Mouse (Mus musculus) frontal cortex, postnatal 14 days (tissue): Measurements from ENCODE around the gene Slco1a5.
"Not testable (repeated sequence)": the region's sequence is repeated elsewhere in the genome, so short reads cannot be mapped to it uniquely, and the experiment has no call there.

Source experiments
- DNase-seq, 2 experiments: peaks; one replicate each; pipeline ENCODE4 v3.0.0; 2022; ENCODE audit warnings: low spot score in 2 of 2

Slco1a5 gene

GRCm38 (mm10) chr6:142289413-142290118, 33.2 kb downstream of the Slco1a5 start:
- DNase-seq: no peak

DNA sequence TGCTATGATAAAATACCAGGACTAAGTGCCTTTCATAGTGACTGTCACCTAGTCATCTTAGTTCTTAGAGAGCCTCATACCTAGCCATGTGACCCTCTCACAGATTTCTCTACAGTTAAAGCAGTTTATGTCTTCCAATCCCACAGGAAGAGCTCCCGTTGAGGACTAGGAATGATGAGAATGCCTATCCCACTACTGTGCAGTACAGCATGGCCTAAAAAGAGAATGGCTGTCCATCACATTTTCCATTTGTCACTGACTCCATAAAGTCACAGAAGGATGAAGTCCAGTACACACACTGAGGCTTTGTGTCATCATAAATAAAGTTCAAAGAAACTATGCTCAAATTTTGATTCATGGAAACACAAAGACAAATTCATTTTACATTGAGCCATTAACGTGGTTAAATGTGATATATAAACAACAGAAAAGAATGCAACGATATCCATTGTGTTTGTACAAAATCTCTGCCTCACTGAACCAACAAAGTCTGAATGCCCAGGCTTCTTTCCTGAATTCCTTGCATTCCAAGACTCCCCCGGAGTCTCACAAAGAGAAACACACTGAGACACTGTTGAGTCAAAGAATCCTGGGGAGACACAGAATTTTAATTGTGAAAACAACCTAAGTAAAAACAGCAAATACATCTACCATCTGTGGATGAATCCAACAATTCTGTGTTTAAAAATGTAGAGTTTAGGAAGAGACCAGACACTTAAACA, 46.9 kb downstream of the Slco1a5 start:
- DNase-seq: no peak

DNA sequence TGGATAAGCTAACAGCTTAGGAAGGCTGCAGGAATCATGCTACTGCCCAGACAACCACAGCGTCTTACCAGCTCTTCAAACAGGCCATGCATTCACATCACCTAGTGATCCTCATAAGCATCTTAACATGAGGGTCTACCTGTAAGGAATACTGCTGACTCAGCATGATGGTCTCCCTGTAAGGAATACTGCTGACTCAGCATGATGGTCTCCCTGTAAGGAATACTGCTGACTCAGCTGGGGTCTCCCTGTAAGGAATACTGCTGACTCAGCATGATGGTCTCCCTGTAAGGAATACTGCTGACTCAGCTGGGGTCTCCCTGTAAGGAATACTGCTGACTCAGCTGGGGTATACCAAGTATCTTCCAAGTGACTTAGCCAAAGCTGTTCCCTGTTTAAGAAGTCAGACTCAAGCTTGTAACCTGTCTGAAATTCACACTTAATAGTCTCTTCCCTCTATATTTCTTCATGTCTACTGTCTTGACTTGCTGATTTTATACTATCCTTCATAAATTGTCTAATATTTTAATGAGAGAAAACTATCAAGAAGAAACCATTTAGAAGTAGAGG, 72.0 kb downstream of the Slco1a5 start:
- not testable (repeated sequence) for DNase-seq

- DNase-seq: no peak
These were observed 77.7 kb downstream of the Slco1a5 start for GRCm38 (mm10) chr6:142245065-142245464.

GRCm38 (mm10) chr6:142239468-142239867, 83.3 kb downstream of the Slco1a5 start:
- no peak for DNase-seq

DNA sequence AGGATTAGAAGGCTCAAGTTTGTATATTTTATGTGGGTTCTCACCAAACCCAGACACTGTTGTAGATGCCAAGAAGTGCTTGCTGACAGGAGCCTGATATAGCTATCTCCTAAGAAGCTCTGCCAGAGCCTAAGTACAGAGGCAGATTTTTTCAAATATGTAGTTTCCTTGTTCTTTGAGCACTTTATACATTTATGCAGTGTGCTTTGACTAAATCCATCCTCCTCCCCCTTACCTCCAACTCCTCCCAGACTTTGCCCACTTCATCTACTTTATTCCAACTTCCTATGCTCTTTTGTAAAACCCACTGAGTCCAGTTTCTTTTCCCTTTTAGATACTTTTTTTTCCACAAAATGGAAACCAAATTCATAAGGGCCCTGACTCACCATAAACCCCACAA, 102.6 kb downstream of the Slco1a5 start:
- no peak for DNase-seq

- DNase-seq: no peak
These were observed 111.0 kb downstream of the Slco1a5 start for GRCm38 (mm10) chr6:142211821-142212220.

- DNase-seq: no peak
These were observed 113.0 kb downstream of the Slco1a5 start for GRCm38 (mm10) chr6:142209749-142210148.

- DNase-seq: no peak
These were observed 114.4 kb downstream of the Slco1a5 start, which contains the start of gene Slco1a6 for GRCm38 (mm10) chr6:142208421-142208820. Slco1a6 (minus strand) TSS chr6:142208521.

DNA sequence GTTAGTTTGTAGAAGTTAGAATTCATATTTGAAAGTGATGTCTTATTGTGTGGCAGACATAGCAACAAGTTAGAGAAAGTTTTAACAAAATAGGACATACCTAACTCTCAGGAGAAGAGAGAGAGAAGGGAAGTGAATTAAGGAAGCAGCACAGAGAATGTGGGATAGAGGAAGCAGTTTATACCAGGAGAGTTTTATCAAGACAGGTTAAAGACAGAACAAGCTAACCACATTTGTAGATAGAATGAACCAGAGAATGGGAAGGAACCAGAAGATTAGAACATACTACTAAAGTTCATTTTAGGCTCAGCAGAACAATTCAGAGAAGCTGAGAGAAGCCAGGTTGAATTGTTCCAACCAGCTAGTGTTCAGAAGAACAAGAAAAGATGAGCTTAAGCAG, 122.3 kb downstream of the Slco1a5 start:
- no peak for DNase-seq

DNA sequence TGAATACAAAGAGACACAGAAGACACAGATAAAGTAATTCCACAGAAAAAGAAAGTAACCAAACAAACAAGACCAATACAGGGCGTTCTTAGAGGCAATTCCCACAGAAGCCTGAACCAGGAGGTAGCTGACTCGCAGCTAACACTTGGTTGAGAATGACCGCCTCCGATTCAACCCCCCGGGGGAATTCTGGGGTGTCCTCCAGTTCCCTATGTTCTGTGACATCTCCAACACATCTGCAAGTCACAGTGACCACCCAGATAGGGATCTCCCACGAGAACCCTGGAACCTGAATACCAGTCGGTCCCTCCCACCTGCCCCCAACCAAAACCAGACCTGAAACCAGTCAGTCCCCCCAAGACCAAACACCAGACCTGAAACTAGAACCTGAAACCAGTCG, 128.5 kb downstream of the Slco1a5 start:
- DNase-seq: no peak

DNA sequence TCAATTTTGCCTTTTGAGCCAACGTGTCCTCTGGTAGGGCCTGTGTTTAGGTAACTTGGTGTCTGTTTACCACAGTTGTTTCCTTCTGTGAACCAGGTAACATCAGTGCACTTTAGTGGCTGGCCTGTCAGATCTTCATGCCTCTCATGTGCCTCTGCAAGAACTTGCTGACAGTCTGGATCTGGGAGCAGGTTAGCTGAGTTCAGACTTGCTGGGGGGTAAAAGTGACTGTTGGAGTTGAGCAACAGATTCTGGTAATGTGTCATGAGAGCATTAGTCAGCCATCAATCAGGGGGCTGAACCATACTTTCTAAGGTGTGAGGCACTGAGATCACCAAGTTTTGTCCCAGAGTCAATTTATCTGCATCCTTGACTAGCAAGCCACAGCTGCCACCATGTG, 130.8 kb downstream of the Slco1a5 start:
- no peak for DNase-seq

GRCm38 (mm10) chr6:142187426-142187825, 135.4 kb downstream of the Slco1a5 start:
- DNase-seq: no peak

DNA sequence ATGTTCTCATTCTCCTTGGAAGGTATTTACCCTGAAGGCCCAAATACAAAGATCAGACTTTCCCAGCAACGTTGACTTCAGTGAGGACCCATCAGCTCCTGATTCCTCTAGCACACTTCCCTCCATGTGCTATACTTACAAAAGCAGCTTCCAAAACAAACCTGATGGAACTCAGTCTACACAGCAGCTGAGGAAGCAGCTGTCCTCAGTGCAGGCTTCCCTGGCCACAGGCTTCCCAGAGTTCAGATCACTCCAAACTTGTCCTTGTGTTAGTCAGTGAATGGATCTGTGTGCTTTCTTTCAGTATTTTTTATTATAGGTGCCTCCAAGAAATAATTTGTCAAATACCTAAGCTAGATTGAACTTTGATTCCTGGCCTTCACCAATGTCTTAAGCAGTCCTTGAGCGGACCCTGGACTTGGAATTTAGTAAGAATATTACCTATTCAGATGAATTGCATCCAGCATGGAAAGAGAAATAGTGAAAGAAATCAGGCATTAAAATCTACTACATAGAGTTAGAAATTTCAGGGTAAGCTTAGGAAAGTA, 136.8 kb downstream of the Slco1a5 start:
- DNase-seq: no peak
